Mouse (Mus musculus) A20 (cell line): Measurements from ENCODE around the gene Lrrc20.

ENCODE experiments used
- DNase-seq: peaks from one replicate; pipeline ENCODE4 v3.0.0-alpha.2; 2011; ENCODE audit warnings: low read depth, low spot score

The Lrrc20 gene

DNA sequence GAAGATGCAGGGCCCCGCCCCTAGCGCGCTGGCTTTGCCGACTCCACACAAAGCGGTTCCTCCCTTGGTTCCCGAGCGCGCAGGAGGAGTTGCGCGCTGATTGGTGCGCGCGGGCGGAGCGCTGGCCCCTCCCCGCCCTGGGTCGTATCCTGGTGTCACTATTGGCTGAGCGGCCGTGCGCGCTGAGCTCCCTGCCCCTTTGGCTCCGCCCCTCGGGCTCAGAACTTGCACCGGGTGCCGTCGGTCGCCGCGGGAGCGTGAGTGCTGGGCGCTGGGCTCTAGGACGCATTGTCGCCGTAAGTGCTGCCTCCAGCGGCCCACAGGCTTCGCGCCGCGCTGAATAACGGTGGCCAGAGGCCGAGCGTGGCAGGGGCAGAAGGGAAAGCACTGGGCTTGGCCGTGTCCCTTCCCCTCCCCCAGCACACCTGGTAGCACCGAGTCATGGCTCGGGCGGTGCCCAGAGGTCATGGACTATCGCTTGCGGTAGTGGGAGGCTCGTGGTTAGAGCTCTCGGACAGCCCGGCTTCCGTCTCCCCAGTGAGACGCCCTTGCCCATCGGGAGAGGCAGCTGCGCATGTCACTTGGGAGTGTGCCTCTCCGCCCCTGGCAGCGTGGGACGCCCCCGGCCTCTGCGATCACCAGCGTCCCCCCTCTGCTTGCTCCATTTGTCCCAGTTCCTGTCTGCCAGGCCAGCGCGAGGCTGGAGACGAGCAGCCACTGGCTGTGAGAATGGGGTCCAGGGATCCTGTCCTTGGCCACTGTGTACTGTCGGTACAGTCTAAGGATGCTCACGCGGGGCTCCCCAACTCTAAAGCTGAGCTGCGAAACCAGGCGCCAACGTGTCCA lies at the start of gene Lrrc20:
Gene Lrrc20, plus strand, starts transcription at position 208 of the 846 bp plus-strand sequence.
- DNase-seq = peak; percentile 98

DNA sequence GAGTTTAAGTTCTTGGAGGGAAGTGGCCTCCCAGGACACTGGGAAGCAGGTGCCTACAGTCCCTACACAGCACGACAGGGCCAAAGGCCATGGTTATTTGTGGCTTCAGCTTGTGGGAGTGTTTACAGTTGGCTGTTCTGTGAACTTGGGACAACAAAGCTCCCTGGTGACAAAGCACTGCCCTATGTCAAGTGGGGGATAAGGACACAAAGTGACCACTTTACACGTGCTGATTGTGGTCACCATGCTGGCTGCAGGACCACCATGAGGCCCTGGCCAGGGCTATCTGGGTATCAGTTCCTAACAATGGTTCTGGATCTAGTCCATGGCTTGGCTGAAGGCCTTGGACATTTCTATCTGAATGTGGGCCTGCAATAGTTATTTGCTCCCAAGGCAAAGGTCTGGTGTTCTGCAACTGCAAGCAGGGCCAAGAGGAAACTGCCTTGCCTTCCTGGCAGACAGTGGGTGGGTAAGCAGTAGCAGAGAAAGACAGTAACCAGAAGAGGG lies 49.3 kb upstream of the Lrrc20 start:
- no peak for DNase-seq

DNA sequence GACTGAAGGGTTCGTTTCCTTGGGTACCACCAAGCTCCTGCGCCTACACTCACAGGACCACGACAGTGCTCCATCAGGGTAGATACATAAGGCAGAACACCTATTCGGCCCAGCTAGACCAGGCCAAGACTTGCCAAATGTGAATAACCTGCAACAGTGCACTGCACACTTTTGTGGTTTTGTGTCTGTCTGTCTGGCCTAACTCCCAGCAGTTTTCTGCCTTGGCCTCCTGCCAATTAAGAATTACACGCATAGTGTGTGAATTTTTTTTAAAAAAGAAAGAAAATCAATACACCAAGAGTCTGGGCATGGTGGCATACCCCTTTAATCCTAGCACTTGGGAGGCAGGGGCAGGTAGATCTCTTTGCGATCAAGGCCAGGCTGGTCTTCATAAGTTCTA lies 47.6 kb upstream of the Lrrc20 start:
- no peak for DNase-seq

DNA sequence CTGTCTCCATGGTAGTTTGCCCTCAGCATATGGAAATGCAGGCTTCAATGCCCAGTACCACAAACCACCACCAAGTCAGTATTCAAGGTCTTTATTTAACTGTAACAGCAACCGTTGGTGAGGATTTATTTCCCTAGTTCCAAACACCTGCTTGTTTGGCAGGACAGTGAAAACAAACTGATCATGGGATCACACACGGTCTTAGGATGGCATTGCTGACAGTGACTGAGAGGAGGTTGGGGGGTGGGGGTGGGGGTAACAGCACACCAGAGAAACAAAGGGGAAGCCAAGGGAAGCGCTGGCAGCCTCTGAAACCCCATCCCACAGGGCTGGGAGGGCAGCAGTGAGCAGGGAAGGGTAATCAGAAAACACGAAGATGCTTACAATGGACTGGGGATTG lies 47.2 kb upstream of the Lrrc20 start:
- DNase-seq = no peak

DNA sequence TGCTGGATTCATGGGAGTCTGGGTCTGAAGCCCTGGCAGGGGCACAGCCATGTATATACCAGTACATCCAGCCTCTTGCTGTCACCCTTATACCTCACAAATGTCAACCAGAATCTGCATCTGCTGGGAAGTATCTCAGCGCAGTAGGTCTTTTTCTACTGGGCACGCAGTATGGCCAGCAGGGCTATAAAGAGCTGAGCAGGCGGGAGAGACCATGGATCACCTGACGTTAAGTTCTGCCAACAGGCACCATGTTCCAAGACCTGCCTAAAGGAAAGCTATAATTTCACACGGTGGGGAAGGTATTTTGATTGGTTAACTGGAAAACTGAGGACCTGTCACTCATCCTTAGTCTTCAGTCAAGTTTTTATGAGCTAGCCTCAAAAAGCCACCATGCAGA lies 46.6 kb upstream of the Lrrc20 start:
- DNase-seq = no peak

DNA sequence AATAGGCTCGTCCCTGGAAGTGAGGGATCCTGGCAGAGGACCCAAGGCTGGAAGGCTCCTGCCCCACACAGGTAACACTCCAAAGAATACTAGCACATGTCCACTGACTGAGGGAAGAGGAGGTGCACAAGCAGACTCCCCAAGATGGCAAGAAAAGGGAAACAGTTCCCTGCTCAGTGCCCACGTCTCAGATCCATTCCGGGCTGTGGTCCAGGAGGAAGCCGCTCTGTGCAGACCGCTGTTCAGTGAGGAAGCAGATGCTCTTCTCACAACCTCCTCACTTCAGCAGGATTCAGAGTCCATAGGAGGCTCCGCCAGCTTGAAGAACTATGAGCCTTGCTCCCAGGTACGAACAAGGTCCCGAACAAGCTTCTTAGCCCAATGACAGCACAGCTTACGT lies 44.2 kb upstream of the Lrrc20 start:
- DNase-seq = no peak

DNA sequence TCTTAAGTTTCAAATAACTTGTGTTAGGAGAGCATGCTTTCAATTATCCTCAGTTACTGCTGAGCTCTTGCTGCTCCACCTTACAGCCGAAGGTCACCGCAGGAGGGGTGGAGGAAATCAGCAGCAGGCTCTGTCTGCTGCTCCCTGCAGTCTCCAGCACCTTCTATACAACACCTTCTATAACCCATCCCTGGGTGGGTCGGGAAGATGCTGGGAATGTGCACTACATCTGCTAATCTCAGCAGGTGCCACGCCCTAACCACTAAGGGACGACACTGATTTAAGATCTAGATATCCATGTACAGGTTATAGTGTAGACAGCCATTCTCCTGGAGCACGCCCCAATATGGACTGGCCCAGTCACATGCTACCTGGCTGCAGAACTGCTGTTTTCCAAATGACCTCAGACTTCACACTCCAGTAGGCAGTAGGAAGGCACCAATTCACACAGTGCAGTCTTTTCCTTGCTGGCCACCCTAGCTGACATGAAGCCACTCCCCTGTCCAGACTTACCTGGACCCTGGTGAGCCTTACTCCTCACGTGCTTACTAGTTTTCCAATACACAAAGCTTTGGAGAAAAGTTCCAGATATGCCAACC lies 35.3 kb upstream of the Lrrc20 start:
- no peak for DNase-seq

DNA sequence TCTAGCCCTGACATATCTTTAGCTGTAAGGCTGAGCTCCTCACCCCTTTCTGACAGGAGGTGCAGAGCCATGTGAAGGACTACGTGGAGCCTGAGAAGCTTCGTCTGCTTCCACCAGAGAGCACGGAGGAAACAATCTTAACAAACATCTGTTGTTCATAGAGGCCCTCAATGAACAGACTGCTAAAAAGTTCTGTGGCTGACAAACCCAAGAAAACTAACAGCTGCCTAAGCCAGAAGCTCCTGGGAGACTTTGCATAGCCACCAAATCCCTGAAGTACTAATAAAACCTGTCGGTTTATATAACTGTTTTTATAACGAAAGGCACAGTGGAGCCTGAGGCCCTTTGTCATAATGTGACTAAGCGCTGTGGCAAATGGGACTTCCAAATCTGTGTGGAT lies 32.1 kb upstream of the Lrrc20 start:
- DNase-seq = no peak

DNA sequence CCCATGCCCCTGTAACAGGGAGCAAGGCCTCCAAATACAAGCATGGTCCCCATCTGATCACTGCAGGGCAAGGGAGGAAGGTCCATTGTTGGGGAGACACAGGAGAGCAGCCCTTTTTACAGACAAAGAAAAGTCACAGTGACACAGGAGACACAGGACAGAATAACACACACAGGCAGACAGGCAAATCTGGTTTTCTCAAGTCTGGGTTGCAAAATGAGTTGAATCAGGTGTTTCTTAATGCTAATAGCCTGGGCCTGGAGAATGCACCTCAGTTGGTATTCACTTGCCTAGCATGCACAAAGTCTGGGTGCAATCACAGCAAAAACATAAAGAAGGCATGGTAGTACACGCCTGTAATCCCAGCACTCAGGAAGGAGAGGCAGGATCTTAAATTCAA lies 31.7 kb upstream of the Lrrc20 start:
- no peak for DNase-seq

DNA sequence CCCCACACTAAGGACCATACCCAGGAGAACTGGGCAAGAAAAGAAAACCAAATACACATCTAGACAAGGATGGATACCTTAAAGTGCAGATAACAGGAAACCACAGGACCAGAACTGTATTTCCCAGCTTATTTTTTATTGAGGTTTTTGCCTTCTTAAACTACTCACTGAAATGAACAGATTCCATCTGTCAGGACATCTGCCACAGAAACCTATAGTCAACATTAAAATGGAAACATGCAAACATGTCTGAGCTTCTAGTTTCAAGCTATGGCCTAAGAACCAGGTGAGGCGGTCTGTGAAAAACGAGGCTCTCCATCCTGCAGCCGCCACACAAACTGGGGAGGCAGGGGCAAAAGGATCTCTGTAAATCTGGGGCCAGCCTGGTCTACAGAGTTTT lies 30.6 kb upstream of the Lrrc20 start:
- DNase-seq = no peak

DNA sequence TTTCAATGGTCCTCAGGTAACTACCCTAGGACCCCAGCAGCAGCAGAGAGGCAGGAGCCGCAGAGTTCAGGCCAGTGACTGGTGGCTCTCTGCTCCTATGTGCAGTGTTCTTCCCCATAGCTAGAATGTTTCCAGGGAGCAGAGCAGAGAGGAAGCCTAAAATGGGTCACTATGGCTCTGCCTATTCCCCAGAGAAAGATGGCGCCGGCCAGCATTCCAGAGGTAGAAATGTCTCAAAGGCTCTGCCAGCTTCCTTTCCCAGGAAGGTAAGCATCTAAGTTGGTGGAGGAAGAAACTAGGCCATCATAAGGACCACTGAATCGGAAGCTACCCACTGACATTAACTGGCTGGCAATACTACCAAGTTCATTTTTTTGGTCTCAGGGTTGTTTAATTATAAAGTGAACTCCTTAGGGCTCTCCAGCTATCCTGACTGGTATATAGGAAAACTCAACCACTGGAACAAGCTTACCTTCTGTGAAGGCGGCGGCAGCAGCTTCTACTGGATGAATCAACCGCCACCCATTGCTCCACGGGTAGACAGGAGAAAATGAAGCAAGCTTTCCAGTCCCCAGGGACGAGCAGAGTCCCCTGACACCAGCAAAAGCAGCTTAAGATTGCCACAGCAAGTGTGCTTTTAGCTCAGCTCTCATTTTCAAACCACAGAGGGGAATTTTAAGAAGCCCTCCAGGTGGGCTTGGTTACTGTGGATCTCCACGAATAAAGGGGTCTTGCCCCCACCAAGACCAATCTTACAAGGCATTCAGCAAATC lies 27.8 kb upstream of the Lrrc20 start:
- no peak for DNase-seq

DNA sequence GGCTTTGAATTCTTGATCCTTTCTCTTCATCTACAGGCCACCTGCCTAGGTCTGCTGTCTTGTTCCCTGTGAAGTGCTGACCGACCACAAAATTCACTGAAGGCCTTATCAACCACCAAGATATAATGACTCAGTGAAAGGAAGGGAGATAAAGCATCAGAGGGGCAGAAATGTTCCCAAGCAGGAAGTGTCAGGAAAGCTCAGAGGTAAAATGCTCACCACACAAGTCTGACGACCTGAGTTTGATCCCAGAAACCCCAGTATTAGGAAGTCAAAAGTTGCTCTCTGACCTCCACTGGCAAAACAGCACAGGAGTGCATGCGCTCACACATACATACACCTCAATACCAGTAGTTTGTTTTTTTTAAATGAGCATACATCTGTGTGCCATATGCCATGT lies 26.8 kb upstream of the Lrrc20 start:
- DNase-seq = no peak

DNA sequence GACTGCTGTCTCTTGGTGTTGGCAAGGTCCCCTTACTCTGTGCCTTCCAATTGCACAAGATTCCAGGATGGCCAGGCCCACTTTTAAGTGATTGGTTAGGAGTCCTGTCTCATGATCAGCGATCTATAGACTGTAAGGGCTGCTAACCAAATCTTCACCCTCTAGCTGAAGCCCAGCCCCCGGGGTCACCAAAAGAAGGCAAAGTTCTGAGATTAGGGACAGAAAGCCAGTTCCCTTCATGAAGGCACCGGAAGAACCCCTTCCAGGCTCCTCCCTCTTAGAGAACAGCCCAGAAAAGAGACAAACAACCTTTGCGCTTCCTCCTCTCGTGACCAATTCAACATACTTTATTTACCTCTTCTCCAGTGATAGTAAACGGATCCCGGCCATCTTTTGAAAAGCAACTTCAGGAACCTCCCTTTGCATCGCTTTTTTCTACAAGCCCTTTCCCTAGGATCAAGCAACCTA lies 24.1 kb upstream of the Lrrc20 start:
- peak; percentile 76 for DNase-seq

DNA sequence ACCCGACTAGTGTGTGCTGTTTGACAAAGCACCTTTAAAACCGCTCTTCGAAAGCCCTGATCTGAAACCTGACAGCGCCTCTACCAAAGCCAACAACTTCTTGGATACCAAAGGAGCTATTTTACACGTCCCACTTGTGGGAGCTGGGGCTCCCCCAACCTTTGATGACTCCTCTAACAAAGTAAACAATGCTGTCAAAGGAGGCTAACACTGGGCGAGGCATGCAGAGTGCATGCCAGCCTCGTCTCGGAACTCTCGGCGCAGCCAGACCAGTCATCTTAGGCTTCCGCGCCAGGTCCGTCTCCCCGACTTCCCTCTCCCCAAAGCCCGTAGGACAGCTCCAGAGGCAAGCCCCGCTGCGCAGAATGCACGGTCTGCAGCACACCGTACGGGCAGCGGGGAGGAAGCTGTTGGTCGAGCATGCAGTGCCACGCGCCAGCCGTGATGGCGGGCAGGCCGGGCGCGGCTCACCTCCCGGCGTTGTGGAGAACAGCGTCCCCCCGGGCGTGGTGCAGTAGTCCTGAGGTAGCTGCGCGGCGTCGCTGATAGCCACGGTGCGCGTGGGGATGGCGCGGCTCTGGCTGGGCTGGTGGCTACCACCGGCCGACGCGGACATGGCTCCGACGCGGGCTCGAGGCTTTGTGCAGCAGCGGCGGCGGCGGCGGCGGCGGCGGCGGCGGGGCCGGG lies 23.5 kb upstream of the Lrrc20 start:
- DNase-seq = peak; percentile 62

DNA sequence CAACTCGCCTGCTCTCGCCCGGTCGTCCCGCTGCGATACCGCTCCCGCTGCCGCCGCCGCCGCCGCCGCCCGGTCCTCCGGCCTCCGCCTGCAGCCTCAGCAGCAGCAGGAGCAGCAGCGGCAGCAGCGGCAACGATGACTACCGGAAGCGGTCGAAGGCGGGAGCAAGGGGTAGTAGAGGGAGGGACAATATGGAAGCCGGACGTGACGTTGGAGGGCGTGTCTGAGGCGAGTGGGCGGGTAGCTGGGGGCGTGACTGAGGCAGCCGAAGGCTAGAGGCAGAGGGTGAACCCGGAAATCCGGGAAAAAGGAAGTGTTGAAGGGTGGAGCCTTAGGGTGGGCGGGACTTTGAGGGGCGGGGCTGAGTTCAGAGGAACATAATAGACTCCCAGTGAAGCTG lies 23.0 kb upstream of the Lrrc20 start, which contains the start of gene Eif4ebp2:
Gene Eif4ebp2, minus strand, starts transcription at position 17 of the 400 bp plus-strand sequence.
- peak; percentile 99 for DNase-seq

DNA sequence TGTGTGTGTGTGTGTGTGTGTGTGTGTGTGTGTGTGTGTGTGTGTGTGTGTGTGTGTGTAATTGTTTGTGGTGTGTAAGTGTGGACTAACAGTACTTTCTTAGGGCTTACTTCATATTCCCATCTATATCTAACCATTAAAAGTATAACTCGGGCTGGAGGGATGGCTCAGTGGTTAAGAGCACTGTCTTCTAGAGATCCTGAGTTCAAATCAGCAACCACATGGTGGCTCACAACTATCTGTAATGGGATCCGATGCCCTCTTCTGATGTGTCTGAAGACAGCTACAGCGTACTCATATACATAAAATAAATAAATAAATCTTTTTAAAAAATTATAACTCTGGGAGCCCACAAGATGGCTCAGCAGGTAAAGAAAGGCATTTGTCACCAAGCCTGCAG lies 22.4 kb upstream of the Lrrc20 start:
- peak; percentile 49 for DNase-seq

DNA sequence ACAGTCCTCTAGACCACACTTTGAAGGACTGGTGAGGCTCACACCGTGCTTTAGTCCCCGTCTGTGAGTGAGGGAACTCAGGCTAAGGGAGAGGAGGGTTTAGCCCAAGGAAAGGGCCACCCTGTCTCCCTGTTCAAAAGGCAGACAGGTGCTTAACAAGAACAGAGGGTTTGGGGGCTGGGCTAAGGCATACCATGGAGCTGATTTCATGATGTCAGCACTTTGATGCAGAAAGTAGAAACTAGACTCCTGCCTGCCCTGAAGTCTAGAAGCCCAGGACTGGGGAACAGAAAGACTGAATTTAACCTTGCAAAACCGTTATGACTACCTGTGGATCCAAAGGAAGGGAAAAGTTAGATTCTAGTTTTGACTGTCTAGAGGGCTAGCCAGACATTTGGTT lies 18.4 kb upstream of the Lrrc20 start:
- DNase-seq = no peak

DNA sequence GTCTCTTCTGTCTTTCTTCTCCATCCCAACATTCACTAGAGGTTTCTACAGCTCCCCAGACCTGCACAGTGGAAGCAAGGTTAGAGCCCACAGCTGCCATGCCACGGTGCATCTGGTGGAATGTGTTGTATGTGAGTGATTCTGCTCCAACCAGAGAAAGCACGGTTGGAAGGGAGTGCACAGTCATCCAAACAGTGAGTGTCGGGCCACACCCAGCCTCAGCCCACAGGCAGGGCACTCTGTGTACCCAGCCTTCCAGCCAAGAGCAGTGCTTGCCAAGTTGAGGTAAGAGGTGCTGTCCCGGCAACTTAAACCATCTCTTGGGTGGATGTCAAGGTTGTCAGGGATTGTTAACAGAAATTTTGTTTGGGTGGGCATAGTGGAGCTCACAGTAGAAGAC lies 10.6 kb upstream of the Lrrc20 start:
- no peak for DNase-seq

DNA sequence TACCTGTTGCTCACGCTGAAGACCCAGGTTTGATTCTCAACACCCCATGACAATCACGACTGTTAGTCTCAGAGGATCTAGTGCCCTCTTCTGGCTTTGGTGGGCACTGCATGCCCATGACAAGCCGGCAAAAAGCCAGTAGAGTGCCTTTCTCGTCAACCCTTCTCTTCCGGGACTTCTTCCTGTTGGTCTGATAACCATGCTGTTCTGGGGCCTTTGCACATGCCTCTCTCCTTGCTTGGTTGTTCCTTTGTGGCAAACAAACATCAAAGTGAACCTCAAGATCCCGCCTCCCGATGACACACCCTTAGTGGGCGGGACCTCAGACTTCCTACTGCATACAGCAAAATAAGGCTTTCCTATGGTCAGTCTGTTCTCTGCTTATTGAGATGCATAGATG lies 9.4 kb upstream of the Lrrc20 start:
- peak; percentile 75 for DNase-seq

DNA sequence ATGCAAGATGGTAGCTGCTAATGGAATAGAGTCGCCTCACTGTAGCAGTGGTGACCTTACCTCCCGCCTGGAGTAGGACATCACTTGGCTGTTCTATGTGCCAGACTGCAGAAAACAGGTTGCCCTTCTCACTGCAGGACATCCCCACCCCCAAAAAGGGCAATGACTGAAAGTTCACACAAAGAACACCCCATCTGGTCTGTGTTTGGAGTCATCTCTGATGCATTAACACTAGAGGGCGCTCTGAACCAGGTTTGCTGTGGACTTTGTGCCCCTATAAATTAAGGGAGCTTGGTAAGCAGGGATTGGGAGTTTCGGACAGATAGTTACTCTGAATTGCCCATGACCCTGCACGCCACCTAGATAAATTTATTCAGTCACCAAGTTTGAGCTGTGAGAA lies 8.7 kb upstream of the Lrrc20 start:
- DNase-seq = peak; percentile 75

DNA sequence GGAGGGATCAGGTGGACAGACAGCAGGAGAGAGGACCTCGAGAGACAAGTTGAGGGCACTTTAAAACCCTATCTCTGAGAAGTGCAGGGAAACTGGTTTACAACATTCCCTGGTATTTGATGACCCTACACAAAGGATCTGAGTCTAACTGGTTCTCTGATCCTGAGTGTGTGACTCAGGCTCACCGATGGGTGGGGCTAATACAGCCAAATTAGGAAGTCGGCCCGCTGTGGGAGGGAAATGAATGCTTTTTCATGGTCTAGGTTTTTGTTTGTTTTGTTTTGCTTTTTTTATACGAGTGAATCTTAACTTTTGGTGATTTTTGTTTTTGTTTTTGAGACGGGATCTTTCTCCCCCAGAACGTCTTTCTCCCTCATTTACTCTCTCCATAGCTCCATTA lies 6.7 kb upstream of the Lrrc20 start:
- DNase-seq = peak; percentile 56

DNA sequence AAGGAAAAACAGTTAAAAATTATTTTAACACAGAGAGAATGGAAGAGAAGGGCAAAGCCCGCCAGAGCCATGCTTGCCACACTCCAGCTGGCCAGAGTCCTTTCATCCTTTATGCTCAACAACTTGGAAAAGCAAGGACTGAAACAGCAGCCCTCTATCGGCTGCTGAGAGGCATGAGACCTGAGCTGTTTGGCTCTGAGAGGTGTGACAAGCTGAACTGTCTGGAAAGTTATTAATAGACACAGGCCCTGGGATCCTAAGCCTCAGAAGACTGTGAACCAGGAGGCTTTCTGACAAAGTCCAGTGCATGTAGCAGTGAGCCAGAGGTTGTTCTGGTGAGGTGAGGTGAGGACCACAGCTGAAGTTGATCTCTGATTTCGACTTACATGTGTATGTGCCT lies 2.0 kb upstream of the Lrrc20 start:
- no peak for DNase-seq
